Mouse (Mus musculus) liver (tissue): Measurements from ENCODE around the gene Prkcd.

Source experiments
- DNase-seq: peaks from one replicate; pipeline ENCODE4 v3.0.0-alpha.2; 2020; ENCODE audit warnings: mixed read lengths

Prkcd gene

GRCm38 (mm10) chr14:30596407-30596806 is 29.6 kb downstream of the Prkcd start:
- no peak for DNase-seq

DNA sequence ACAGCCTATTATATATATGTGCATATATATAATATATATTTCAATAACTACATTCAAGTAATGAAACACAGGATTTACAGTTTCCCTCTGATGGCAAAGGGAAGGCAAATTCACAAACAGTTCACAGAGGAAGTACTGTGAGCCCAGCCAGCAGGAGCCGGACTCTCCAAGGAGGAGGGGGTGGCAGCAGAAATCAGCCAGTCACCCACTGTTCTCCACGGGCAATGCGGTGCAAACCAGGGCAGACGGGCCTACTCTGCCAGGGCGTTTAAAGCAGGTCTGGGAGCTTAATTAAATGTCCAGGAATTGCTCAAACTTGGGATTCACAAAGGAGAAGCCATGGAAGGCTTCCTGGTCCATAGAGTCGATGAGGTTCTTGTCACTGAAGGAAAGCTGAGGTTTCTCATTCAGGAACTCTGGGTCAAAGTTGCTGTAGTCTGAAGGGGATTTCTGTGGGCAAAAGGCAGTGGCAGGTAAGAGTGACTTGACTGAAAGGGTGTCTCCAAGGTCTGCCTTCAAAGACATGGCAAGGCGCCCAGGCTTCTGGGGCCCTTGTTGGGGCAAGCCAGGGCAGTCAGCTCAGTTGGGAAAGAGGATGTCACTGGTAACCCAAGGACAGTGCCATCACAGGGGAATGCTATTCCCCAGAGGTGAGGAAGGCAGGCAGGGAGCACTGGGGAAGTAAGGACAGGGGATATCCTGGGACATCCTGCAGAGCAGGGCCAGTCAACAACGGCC is 30.3 kb downstream of the Prkcd start:
- DNase-seq, result no peak

- no peak for DNase-seq
Measured at GRCm38 (mm10) chr14:30594092-30594695, 31.8 kb downstream of the Prkcd start.

- DNase-seq, result no peak
Measured at GRCm38 (mm10) chr14:30593279-30594091, 32.5 kb downstream of the Prkcd start.

GRCm38 (mm10) chr14:30591417-30591816 is 34.6 kb downstream of the Prkcd start:
- DNase-seq, result peak; percentile 80

DNA sequence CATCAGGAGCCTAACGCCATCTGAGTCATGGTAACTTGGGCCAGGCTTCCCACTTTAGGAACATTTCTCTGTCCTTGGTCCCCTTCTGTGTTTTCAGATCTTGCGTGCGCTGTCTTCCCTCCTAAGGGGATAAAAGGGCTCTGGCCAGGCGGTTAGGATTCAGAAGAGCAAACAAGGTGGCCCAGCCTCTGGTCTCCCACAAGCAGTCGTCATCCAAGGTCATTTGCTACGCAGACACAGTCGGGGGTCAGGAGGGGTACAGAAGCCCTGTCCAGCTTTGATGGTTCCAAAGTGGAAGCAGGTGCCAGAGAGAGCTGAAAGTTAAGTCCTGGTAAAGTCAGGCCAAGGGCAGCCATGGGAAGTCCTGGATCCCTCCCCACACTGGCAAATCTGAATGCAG is 35.1 kb downstream of the Prkcd start:
- DNase-seq, result no peak

- DNase-seq, result no peak
Measured at GRCm38 (mm10) chr14:30590041-30590645, 35.9 kb downstream of the Prkcd start.

DNA sequence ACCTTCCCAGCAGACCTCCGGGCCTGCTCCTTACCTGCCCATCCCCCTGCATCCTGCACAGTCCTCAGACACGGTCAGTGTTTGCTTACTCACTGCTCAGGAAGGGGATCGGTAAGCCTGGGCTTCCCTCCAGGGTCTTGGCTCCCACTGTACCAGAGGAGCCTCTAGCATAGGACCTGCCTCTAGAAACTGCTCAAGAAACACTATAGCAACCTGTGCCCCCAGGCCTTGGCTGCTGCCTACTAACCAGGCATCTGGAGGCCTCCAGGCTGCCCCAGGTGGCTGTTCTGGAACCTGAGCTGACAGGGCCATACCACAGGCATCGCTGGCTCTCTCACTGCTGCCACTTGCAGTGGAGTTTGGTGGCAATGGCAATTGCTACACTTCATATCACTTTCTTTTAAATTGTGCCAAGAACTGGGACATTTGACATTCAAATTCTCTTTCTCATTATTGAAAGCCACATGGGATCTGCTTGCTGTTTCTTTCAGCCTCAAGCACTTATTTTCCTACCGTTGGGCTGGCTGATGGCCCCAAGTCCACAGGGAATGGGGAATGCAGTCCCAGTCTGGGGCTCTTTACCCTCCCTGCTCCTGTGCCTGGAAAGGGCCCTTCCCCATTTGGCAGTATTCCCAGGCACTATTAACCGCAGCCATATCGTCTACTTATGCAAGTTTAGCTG is 39.1 kb downstream of the Prkcd start:
- no peak for DNase-seq

GRCm38 (mm10) chr14:30585323-30585722 is 40.7 kb downstream of the Prkcd start:
- no peak for DNase-seq

GRCm38 (mm10) chr14:30584497-30585251 is 41.3 kb downstream of the Prkcd start:
- DNase-seq, result no peak

DNA sequence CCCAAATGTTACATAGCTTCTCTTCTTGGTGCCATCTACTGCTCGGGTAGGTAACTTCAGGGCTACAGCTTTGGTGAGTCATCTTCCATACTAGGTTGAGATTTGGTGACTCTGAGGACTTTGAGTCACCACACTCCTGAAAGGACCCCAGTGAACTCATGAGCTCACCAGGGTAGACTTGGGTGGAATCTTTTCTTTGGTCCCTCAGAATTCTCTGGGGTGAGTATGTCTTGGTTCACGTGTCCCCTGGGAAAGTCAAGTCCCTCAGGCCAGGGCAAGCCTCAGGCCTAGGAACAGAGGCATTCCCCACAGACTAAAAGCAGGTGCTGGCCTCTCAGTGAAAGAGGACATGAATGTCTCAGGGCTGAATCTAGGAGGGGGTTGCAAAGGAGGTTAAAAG is 41.9 kb downstream of the Prkcd start:
- DNase-seq, result no peak

DNA sequence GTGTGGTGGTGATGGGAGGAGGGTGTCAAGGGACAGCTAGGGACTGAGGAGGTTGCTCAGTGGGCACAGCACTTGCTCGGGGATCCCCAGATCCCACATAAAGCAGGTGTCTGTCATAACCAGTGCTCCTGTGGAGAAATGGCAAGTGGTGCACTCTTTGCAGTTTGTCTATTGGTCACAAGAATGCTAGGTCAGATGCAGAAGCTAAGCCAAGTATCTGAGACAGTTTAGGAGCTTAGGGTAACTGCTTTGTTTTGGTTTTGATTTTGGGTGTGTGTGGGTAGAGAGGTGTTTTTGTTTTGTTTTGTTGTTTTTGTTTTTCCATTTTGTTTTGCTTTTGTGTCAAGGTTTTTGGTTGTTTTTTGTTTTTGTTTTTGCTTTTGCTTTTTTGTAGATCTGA is 44.8 kb downstream of the Prkcd start:
- DNase-seq, result no peak

DNA sequence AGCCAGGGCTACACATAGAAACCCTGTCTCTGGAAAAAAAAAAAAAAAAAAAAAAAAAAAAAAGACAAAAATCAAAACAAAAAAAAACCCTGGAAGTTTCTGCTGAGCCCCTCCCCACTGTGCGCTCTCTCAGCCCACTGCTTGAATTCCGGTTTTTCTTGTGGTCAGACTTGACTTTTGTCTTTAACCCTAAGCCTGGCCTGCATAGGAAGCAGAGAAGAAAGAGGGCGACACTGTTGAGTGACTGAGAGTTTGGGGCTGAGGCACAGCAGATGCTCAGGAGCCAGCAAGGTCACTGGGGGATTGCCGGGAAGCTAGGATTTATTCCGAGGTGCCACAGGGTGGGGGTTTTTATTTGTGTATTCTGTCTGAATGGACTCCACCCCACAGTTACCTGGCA is 46.1 kb downstream of the Prkcd start:
- DNase-seq, result no peak

DNA sequence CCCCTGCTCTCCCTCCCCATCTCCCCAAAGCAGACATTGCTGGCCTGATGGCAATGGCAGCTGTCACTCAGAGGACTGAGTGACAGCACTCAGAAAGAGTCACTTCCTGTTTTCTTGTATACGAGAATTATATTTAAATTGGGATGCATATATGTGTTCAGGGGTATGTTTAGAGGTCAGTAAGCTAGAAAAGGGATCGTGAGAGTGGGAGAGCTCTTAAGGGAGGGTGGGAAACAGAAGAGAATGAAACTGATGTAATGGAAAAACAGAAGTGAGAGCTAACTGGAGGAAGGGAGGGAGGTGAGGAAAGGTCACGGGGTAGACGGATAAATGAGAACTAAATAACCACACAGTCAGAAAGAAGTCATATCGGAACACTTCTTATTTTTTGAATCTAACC is 46.8 kb downstream of the Prkcd start:
- DNase-seq, result no peak

DNA sequence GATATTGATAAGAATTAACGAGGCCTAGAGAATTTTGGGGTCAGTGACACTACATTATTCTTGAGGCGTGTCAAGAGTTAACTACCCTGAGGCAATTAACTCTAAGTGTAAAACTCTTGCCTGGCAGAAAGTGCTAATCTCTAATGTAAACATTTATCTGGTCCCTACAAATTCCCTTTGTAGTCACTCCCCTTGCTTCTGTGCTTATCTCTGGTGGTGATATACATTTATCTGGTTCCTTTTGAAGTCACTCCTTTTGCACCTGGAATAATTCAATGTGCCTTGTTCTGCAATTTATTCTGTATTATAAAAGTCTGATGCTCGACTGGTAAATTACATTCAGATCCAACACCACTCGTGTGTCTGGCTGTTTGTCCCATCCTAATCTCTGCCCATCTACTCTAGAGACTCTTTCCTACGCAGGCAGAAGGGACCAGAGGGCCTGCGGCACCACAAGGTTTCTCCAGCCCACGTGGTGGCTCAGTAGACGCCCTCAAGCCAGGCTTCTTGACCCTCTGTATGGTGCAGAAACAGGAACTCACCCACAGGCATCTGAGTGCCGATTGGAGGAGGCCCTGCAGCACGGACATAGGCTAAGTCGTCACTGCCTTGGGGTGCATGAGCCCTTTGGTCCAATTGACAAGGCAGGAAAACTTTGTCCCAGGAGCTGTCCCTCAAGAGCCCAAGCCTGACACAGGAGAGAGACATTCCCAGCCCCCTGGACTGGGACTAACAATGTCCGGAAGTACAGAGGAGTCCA is 48.5 kb downstream of the Prkcd start:
- DNase-seq, result peak; percentile 62

- no peak for DNase-seq
Measured at GRCm38 (mm10) chr14:30576260-30576659, 49.8 kb downstream of the Prkcd start.

DNA sequence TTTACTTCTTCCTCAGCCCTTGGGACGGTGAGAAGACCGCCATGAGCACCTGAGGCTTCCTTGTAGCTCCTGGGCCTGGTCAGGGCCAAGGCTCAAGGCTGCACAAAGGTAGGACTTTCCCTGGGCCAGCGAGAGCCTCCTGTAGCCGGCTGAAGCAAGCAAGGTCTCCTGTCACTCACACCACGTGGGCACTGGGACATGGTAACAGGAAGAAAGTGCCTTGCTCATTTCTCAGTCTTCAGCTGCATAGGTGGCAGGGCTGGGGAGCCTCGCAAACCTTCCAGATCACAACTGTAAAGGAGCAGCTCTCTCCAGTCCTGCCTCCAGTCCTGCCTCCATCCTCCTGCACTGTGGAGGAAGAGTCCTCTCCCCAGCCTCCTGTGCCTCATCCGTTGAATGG is 50.2 kb downstream of the Prkcd start:
- DNase-seq, result no peak

DNA sequence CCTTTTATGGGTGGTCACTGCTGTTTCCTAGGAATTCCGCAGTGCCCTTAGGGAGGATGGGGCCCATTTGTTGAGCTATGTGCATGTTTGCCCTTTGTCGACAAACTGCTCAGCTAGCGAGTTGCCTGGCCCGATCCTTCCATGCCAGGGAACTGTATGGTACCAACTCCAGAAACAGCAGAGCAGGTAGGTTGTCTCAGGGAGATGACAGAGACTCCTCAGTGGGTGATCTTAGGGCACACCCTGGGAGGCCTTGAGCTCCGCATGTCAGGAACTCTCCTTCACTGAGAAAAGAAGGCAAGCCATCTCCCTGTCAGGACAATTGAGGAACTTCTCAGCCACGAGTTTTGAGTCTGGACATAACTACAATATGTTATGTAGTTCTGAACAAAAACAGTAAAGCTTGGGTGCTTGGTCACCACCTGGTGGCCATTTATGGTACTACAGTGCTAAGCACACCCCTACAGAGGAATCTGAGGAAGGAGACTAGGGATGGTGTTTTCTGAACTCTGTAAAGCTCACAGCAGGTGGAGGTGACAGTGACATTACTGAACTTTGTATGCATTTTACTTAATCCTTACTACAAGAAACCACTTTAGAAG is 51.9 kb downstream of the Prkcd start:
- peak; percentile 78 for DNase-seq

GRCm38 (mm10) chr14:30573235-30573634 is 52.8 kb downstream of the Prkcd start:
- DNase-seq, result no peak

DNA sequence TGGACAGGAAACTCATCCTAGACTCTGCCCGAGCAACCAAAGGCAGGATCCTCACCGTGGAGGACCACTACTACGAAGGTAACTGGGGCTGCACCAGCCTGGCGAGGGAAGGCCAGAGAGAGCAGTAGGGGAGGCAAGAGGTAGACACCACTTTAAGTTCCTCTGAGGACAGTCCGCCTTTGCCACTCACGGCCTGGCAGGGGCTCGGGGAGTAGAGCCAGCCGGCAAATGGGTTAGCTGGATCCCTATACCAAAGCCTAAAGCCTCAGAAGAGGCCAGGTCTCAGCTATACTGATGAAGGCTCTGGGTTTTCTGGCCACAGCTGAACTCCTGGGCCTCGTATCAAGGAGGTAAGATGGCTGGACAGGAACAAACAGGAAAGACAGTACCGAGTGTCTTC is 53.8 kb downstream of the Prkcd start:
- DNase-seq, result no peak

DNA sequence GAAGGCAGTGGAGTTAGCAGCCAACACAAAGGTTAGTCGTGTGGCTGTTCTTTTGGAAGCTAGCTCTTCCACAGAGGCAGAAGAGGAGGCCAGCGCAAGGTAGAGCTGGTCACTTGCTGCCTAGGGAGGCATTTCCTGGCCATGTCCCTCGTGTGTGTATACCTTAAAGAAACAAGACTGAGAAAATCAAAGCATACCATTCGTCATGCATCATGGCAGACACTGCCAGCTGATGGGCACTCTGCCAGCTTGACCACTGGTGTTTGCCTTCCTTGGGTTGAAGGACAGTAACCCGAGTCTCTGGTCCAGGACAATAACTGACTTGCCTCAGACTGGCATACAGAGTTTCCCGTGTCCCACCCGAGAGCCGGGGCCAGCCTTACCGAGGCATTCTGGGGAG is 55.7 kb downstream of the Prkcd start:
- DNase-seq, result no peak
